Mouse (Mus musculus) gastrocnemius, postnatal 36 days (tissue): Measurements from ENCODE around the gene Ppp1r27. TPM values are rescaled to one million over a fixed set of nuclear protein-coding genes. Genes with fewer than 3 reads are reported as not detected.
A peak's percentile ranks its signal among the peaks of the same experiment; 100 is the strongest.
"Not testable (repeated sequence)": the region's sequence is repeated elsewhere in the genome, so short reads cannot be mapped to it uniquely, and the experiment has no call there.

ENCODE experiments used
- DNase-seq, 2 experiments: peaks; one replicate each; pipeline ENCODE4 v3.0.0; 2022
- intact Hi-C: fragments of 180-260 bp; cut with DNase I; formaldehyde crosslinking; loops from one replicate; pipeline ENCODE4 v1.15.1; 2025
- total RNA-seq, 2 experiments: library from RNA; stranded (reverse); gene quantifications; 2 replicates each; pipeline ENCODE4 v1.2.3; 2021

The Ppp1r27 gene
- total RNA-seq, 2 experiments from 2014 or later = 153 to 173 TPM

GRCm38 (mm10) chr11:120525959-120526358 lies 25.0 kb downstream of the Ppp1r27 start:
- no peak for DNase-seq
- intact Hi-C loops = no loop called here

- intact Hi-C loops = loop anchor here (5.0 kb wide), 1 partner anchor 190 kb away; the partner anchor contains the start of genes Cenpx and Lrrc45
- DNase-seq = no peak
Measured at GRCm38 (mm10) chr11:120522581-120522980, 28.4 kb downstream of the Ppp1r27 start.

DNA sequence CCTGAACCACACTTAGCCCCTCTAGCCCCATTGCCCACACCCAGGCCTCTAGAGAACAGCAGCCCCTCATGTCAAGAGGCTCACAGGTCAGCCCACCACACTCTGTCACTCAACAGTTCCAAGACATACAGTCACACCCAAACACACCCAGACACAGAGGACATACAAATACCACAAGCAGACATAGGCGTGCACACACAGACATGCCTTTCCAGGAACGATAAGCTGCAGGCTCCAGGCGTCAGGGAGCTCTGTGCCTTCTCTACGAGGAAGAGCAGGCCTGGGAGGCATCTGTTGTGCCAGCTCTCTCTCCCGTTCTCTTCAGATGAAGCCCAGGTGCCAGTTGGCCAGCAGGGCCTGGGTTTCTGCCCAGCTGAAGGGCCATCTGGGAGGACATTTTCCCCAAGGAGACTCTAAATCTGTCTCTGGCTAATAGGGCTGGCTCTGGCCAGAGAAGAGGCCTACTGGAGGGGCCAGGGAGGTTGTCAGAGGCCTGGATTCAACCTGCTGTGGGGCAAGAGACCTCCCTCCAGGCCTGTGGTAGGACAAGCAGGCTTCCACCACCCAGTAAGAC lies 29.9 kb downstream of the Ppp1r27 start:
- peak; percentile 58 to 71 for DNase-seq
- intact Hi-C loops = loop anchor here (2.0 to 5.0 kb wide), 2 partner anchors 28 to 191 kb away; partner anchors contain the start of genes Cenpx, Lrrc45 and Mcrip1

DNA sequence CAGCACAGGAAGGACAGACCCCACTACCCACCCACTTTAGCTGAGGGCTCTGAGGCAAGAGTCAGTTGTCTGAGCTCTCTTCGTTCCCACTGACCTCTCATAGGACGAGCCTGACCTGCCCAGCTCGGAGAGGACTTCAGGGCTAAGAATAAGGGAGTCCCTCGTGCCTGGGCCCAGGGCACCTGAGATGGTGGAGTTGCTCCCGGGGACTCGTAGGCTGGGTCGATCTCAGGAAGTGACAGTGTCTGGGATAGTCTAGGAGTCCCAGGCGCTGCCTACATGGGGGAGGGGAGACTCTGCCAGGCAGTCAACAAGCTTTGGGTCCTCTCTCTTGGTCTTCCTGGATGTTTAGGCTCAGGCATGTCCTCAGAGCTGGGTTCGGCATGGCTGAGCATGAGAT lies 30.4 kb downstream of the Ppp1r27 start:
- intact Hi-C loops = loop anchor here (2.0 to 5.0 kb wide), 2 partner anchors 28 to 192 kb away; partner anchors contain the start of genes Cenpx, Lrrc45 and Mcrip1
- no peak for DNase-seq

DNA sequence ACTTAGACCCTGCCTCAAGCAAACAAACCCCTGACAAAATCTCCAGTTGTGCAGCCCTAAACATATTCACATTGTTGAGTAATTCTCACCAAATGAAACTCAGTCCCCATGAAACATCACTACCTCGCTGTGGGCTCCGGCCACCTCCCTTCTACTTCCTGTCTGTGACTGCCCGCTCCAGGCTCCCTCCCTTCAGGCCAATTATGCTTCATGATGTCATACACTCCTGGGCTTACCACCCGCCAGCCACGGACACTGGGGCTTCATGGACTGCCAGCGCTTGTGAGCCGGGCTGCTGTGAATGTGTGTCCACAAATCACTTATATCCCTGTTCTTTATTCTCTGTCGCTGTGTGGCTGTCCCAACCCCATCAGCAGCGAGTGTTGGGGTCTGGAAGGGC lies 31.2 kb downstream of the Ppp1r27 start:
- peak; percentile 50 to 60 for DNase-seq
- intact Hi-C loops = loop anchor here (2.0 to 5.0 kb wide), 2 partner anchors 29 to 193 kb away; partner anchors contain the start of genes Cenpx, Lrrc45 and Mcrip1

- intact Hi-C loops = no loop called here
- DNase-seq = no peak
Measured at GRCm38 (mm10) chr11:120518558-120518957, 32.4 kb downstream of the Ppp1r27 start.

DNA sequence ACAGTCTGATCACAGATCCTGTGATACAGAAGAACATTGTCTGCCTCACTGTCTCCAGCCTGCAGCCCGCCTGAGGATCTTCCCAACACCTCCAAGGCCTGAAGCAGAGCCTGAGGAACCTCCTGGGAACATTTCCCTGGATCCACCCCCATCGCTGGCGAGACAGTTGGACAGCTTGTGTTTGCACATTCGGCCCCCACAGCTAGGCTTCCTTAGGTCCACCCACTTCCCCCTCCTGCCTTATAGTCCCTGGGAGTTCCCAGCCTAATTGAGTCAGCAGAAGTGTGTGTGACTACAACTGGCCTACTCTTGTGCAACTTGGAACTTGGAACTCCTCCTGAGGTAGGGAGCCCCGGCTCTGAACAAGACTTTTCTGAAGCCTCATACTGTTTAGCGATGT lies 32.9 kb downstream of the Ppp1r27 start:
- intact Hi-C loops = no loop called here
- peak; percentile 63 for DNase-seq

DNA sequence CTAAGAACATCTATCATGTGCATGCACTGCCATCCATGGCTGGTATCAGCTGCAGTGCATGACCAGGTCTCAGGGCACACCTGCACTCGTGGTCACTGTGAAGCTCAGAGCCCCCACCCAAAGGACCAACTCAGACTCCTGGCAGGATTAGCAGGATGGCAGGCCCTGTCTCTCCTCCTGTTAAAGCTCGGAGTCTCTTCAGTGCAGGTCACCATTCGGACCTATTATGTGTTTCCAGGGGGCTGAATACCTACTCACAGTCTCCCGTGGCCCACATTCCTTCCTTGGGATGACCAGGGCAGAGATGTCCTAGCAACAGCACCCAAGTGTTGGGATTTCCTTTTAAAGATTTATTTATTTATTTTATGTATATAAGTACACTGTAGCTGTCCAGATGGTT lies 33.8 kb downstream of the Ppp1r27 start:
- no peak for DNase-seq
- intact Hi-C loops = loop anchor here (2.0 kb wide), 1 partner anchor 20 kb away; no protein-coding TSS in a partner anchor

DNA sequence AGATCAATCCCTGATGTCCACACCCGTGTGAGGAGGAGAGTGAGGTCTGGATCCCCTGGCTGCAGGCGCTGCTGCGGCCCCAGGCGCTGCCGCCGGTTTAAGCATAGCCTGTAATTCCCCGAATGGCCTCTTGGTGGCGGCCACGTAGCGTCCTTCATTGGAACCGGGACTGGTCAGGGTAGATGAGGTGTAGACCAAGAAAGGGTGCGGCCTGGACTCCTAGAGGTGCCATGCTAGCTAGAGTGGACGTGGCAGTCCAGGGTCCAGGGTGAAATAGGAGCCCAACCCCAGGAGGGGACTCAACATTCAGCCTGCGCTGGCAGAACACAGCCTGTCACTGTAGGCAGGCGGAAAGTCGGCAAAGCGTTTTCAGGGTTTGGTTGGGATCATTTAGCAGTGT lies 35.3 kb downstream of the Ppp1r27 start:
- intact Hi-C loops = loop anchor here (1.0 to 2.0 kb wide), 3 partner anchors 21 to 97 kb away; no protein-coding TSS in a partner anchor
- peak; percentile 88 to 91 for DNase-seq

DNA sequence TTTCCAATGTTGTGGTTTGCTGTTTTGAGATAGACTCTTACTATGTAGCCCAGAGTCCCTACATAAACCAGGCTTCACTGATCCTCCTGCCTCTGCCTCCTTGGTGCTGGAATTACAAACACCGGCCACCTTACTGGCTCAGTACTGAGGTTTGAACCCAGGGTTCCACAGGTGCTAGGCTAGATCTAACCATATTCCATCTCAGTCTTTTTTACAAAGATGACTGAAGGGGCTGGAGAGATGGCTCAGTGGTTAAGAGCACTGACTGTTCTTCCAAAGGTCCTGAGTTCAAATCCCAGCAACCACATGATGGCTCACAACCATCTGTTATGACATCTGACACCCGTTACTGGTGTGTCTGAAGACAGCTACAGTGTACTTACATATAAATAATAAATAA lies 36.7 kb downstream of the Ppp1r27 start:
- intact Hi-C loops = loop anchor here (5.0 kb wide), 1 partner anchor 178 kb away; no protein-coding TSS in a partner anchor

DNA sequence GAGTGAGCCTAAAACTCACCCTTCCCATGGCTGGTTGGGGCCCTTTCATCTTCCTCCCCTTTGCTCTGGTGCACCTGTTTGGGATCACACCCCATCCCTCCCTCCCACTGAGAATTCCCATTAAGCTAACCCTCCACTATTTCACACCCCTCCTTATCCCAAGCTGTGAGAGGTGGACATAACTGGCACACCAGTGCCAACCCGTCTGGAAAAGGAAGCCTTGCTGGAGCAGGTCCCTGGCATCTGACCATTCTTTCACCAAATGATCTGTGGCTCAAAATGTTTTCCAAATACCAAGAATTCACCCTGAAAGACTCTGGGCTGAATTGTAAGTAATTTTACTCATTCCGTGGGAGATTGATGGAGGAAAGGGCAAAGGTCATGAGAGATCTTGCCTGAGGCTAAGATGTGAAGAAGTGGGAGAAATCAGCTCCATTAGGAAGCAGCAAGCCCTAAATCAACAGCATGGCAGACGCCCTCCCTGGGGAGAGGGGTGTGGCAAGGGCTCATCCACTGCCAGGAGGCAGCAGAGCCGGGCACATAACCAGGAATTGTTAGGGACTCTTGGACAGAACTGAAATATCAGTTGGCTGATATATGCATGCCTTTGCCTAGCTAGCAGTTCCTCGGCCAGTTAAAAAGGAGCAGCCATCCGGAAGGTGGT lies 38.0 kb downstream of the Ppp1r27 start:
- intact Hi-C loops = loop anchor here (5.0 kb wide), 1 partner anchor 179 kb away; no protein-coding TSS in a partner anchor

More for the DNA sequence above, 36.7 kb downstream of the Ppp1r27 start:
- not testable (repeated sequence) for DNase-seq

DNA sequence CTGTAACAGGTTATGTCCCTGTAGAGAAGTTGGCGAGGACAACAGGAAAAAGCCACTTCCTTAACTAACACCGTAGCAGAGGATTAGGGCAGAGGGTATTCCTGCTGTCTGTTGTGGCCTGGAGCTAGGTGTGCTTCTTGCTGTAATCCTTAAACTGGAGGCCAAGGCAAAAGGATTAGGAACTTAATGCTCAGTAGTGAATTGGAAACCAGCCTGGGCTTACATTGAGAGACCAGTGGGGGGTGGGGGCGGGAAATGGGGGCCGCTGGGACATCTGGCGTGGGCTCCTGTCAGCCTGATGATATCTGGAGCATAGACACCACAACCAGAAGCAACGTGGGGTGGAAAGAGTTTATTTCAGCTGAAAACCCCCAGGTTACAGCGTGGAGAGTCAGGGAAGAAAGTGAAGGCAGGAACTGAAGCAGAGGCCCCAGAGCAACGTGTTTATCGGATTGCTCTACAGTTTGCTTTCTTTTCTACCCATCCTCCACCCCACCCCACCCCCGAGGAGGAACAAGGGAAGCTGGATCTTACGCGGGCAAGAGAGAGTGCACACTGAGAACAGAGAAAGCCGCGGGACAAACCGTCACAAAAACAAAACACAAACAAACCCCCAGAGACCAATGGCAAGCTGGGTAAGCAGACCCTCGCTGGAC lies 40.4 kb downstream of the Ppp1r27 start:
- DNase-seq = no peak
- intact Hi-C loops = loop anchor here (5.0 kb wide), 1 partner anchor 182 kb away; no protein-coding TSS in a partner anchor

More for the DNA sequence above, 38.0 kb downstream of the Ppp1r27 start:
- no peak for DNase-seq

DNA sequence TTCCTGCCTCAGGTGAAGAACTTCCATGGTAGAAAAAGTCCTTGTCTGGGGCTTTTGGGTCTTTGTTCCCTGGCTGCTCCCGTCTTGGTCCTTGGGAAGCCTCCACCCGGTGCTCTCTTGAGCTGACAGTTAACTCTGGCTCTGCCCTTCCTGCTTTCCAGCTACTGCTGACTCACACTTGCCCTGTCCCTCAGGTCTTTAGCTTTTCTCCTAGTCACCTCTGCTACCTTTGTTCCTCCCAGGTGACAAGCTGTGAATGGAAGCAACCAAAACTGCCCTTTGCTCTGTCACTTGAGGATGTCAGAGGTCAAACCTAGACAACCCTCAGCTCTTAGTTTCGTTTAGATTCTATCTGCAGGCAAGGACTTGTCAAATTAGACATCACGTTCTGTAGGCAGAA lies 41.0 kb downstream of the Ppp1r27 start:
- intact Hi-C loops = loop anchor here (5.0 kb wide), 1 partner anchor 182 kb away; no protein-coding TSS in a partner anchor
- DNase-seq = no peak

DNA sequence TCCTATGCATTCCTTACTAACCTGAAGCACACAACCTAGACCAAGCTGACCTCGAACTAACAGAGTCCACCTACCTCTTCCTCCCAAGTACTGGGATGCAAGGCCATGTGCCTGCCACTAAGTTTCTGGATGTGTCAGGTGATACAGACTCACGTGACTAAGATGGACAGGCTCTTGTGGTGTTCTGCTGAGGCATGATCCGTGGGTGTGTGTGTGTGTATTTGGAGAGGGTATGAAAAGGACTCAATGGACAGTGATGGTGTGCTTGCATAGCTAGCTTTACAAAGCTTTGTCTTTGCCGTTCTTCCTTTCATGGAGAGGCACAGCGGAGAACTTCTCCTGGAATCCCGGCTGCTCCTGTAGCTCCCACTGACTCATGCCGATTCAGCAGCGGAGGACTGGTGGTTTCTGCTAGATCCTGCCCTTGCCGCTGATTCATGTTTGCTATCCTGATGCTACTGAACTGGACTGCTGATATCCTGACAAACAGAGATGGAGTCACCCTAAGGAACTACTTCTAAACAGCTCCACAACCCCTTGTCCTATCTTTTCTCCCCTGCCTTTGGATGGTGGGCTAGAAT lies 42.6 kb downstream of the Ppp1r27 start:
- intact Hi-C loops = no loop called here
- DNase-seq = no peak

DNA sequence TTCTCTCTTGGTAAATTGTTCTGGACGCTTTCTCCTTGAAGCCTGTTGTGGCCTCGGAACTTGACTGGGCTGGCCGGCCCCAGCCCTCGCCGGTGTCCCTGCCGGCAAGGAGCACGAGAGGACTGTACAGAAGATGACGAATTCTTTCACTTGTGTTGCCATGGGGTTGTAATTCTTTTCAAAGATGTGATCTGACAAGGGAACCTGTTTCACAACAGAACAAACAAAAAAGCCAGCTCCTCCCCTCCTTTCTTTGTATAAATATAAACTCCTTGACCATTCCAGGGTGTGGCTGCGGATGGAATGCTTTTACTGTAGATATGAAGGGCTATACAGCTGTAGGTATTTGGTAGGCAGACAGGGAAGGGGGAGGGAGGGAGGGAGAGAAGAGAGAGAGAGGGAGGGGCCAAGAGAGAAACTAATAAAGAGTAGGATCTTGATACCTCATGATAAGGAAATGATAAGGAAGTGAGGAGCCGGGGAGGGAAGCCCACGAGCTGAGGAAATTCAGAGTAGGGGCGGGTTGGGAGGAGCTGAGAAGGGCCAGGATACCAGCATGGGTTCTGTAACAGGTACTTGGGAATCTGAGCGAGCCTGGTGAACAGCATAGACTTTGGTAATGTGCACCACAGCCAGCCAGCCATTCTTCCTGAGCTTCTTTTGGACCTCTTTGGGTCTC lies 43.2 kb downstream of the Ppp1r27 start:
- DNase-seq = no peak
- intact Hi-C loops = no loop called here

GRCm38 (mm10) chr11:120506899-120507298 lies 44.0 kb downstream of the Ppp1r27 start:
- intact Hi-C loops = no loop called here
- no peak for DNase-seq

- DNase-seq = no peak
- intact Hi-C loops = no loop called here
Measured at GRCm38 (mm10) chr11:120505661-120506060, 45.3 kb downstream of the Ppp1r27 start.

DNA sequence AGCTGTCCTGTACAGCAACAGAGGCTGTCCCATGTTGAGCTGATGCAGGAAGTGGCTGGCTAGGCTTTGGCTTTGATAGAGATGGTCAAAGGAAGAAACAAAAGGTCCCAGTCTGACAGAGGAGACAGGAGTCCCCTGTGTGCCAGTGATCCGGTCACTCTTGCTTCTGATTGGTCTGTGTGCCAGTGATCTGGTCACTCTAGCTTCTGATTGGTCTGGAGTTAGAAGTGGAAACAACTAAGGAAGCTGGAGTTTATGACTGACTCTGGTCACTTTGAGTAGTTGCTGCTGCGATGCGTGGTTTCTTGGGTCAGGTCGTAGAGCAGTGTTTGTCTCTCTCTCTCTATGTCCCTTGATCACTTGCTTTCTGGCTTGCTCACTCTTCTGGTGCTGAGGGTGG lies 49.2 kb downstream of the Ppp1r27 start:
- intact Hi-C loops = no loop called here
- no peak for DNase-seq

DNA sequence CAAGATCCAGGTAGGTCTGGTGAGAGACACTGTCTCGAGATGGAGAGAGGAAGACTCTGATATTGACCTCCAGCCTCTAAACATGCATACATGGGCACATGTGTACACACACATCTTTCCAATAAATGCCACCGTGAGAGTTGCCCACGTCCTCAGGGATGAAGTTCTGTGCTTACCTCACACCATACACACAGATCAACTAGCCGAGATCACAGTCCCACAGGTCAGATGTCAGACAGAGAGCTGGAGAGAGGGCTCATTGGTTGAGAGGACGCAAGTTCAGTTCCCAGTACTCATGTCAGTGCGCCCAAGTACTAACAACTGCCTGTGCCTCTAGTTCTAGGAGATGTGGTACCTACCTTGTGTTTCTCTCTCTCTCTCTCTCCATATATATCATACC lies 49.9 kb downstream of the Ppp1r27 start:
- intact Hi-C loops = no loop called here
- DNase-seq = no peak

- intact Hi-C loops = no loop called here
Measured at GRCm38 (mm10) chr11:120500357-120500756, 50.6 kb downstream of the Ppp1r27 start.

More at GRCm38 (mm10) chr11:120500357-120500756, 50.6 kb downstream of the Ppp1r27 start:
- no peak for DNase-seq
